Mouse (Mus musculus) limb, embryonic 10.5 days (tissue): ENCODE data around the gene Mtfr1l. TPM values are rescaled to one million over a fixed set of nuclear protein-coding genes. Genes with fewer than 3 reads are reported as not detected.
A peak's percentile ranks its signal among the peaks of the same experiment; 100 is the strongest.

ENCODE experiments used
- DNase-seq: peaks from one replicate; pipeline ENCODE4 v3.0.0-alpha.2; 2017; ENCODE audit warnings: low spot score
- H3K27ac ChIP-seq: fragments of 300-500 bp; sonication (generic); 2 replicates; pipeline ENCODE4 v1.5.1; 2016; ENCODE audit warnings: mild to moderate bottlenecking
- H3K27me3 ChIP-seq: fragments of 300-500 bp; sonication (generic); 2 replicates; pipeline ENCODE4 v1.6.1; 2016; ENCODE audit warnings: low read depth, mild to moderate bottlenecking; ENCODE audit not compliant: poor library complexity, severe bottlenecking
- H3K36me3 ChIP-seq: fragments of 300-500 bp; sonication (generic); 2 replicates; pipeline ENCODE4 v1.6.1; 2016; ENCODE audit warnings: mild to moderate bottlenecking, moderate library complexity
- H3K4me1 ChIP-seq: fragments of 300-500 bp; sonication (generic); 2 replicates; pipeline ENCODE4 v1.6.1; 2016
- H3K4me3 ChIP-seq: fragments of 300-500 bp; sonication (generic); 2 replicates; pipeline ENCODE4 v1.5.1; 2016; ENCODE audit warnings: mild to moderate bottlenecking, moderate library complexity
- H3K9me3 ChIP-seq: fragments of 300-500 bp; sonication (generic); replicated peaks from 2 replicates; pipeline ENCODE4 v1.6.1; 2016; ENCODE audit warnings: mild to moderate bottlenecking
- WGBS: fragments of 180-500 bp; shearing (Covaris S2); methylation state at CpG from one replicate; pipeline ENCODE4 v1.1.7; 2016; 5-methylcytosine and 5-hydroxymethylcytosine counted together
- polyA plus RNA-seq: library from polyadenylated mRNA; unstranded; fragments of >200 nt; fragmentation: Nextera tagmentation; extraction: Ambion mirVana; gene quantifications from 2 replicates; pipeline ENCODE4 v1.2.1, GENCODE M21; 2016

The Mtfr1l gene
- 104 and 109 TPM in 2 replicates for polyA plus RNA-seq

DNA sequence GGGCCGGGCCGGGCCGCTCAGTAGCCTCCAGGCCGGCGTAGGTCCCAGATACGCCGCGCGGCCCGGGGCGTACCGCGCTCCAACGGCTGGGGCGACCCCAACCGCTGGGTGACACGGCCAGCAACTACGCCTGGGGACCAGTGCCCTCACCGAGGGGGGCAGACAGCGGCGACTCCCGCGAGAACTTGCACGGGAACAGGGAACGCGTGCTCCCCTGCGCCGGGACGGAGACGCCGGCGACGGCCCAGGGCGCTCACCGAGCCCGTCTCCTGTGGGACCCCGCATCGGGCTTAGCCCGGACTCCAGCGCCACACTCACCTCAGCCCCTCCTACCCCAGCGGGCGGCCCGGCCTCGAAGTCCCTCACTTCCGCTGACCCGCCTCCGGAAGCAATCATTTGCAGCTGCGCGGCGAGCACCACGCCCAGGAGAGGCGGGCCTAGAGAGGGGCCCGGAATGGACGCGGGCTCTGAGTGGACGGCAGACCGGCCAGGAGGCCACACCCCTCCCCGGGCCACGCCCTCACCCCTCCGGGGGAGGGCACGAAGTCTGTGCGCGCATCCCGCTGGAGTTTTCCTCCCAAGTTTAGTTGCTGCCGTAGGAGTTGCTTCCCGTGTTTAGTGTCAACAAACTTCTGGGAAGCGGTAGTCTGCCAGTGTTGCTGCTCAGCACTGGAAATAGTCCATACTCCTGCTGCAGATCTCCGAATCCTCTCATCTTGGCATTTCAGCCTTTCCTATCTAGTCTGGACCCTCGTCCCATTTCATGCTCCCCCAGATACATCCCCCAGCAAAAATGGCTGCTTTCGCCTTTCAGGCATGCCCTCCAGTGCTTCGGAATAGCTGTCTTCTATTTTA, at the start of gene Mtfr1l:
Gene Mtfr1l (minus strand): TSS at position 456 of the 855 bp plus-strand sequence.
- Histone ChIP-seq H3K9me3 (no peaks in the 10 kb centered on the region), H3K4me3 (peak within 1 kb of the TSS; percentile 95), H3K4me1 (peaks cover 29% of the 10 kb centered on the region), H3K27ac (peak within 1 kb of the TSS; percentile 88), H3K27me3 (no peaks in the 10 kb centered on the region), H3K36me3 (peaks cover 36% of the 10 kb centered on the region)
- peak; percentile 99 for DNase-seq
- WGBS: under 1% methylated on average over 71 of the region's 71 CpGs

DNA sequence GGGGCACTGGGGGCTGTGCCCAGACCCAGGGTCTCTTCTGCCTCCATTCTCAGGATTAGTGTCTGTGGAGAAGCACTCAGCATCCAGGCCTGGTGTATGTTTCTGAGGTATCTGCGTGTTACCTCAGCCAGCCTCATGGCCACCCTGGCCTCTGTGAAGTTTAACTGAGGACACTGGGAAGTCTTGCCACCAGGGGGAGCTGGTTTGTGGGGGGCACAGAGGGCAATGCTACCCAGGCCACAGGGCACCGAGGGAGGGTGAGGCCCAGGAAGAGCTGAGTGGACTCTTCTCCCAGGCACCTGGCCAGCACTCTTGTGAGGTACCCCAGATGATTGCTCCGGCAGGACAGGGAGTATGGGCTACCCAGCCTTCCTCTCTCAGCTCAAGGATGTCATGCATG, 48.3 kb upstream of the Mtfr1l start:
- H3K9me3 ChIP-seq: no peaks in the 10 kb centered on the region
- H3K36me3 ChIP-seq: no peaks in the 10 kb centered on the region
- H3K4me1 ChIP-seq: peaks cover 29% of the 10 kb centered on the region
- H3K27ac ChIP-seq: no peak overlapping the region
- WGBS: 77% methylated on average over 3 of the region's 3 CpGs
- peaks cover 12% of the 10 kb centered on the region; the same call in 1 of the 2 replicates for H3K27me3 ChIP-seq
- H3K4me3 ChIP-seq: no peak overlapping the region
- DNase-seq: no peak

DNA sequence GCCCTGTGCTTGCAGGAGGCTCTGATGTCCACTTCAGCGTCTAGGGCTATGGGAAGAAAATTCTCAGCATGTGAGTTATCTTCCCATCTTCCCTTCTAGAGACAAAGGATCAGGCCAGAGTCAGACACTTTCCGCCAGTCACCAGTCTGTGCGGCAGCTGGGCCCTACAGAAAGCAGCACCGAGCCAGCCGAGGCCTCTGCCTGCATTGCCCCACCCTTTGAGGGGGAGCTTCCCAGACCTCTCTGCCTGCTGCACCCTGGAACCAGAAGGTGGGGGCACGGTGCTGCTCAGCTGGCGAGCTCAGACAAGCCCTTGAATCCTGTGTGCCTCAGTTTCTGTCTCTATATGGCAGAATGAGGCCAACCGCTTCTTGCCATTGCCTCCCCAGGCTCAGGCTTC, 46.2 kb upstream of the Mtfr1l start:
- DNase-seq: no peak
- Histone ChIP-seq H3K9me3 (no peaks in the 10 kb centered on the region), H3K27me3 (peaks cover 13% of the 10 kb centered on the region; the same call in 1 of the 2 replicates), H3K27ac (no peak overlapping the region), H3K4me3 (no peak overlapping the region), H3K36me3 (no peaks in the 10 kb centered on the region), H3K4me1 (peaks cover 25% of the 10 kb centered on the region)
- 67% methylated on average over 8 of the region's 8 CpGs for WGBS

DNA sequence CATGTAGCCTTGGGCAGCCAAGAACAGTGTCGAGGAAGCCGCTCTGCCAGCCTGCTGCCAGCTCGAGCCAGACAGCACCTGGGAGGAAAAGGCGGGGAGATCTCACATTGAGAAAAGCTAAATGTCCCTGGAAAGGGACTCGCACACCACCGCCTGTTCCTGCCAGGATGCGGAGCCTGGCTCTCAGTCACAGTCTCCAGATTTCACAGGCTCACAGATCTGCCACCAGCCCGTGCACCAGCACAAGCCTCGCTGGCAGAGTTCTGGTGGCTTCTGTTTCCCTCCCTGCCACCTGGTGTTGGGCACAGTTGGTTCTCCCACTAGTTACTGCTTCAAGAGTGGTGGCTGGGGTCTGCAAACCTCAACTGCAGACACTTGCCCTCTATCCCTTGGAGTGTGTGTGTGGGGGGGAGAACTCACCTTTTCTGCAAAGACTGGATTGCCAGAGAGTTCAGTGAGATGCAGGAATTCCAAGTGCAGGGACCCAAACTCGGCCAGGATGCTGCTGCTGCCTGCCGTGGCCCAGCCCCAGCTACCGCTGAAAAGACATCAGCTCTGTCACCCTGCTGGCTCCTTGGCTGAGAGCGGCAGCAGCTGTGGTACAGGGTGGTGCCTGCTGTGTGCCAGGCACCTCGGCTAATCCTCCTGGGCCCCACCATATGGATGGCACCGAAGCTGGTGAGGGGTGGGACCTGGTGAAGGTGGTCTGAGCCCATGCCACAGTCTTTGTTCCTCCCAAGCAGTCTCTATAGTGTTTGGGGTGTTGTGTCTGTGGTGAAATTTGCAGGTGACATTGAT, 45.4 kb upstream of the Mtfr1l start:
- Histone ChIP-seq H3K4me1 (peaks cover 30% of the 10 kb centered on the region), H3K4me3 (no peak overlapping the region), H3K36me3 (no peaks in the 10 kb centered on the region), H3K27ac (no peak overlapping the region), H3K27me3 (peaks cover 13% of the 10 kb centered on the region; the same call in 1 of the 2 replicates), H3K9me3 (no peaks in the 10 kb centered on the region)
- WGBS: 75% methylated on average over 15 of the region's 15 CpGs
- no peak for DNase-seq

DNA sequence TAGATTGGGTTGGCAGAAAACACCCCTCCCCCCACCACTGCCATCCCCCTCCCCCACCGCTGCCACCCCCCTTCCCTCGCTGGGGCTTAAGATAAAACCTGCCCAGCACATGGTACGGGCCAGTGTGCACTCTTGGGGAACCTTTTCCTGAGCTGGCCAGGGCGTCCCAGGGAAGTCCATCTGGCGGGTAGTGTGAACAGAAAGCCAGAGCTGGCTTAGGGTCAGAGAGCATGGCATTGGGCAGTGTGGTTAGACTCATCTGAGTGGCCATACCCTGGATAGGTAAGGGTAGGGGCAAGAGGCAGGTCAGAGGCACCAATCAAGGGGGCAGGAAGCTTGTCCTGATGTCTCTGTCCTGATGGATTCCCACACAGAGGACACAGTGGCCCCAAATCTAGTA, 44.4 kb upstream of the Mtfr1l start:
- Histone ChIP-seq H3K4me3 (peak overlapping the region; percentile 24), H3K4me1 (peaks cover 34% of the 10 kb centered on the region), H3K27me3 (peaks cover 13% of the 10 kb centered on the region; the same call in 1 of the 2 replicates), H3K9me3 (no peaks in the 10 kb centered on the region), H3K27ac (peak overlapping the region; percentile 33), H3K36me3 (no peaks in the 10 kb centered on the region)
- no peak for DNase-seq
- WGBS: 30% methylated on average over 5 of the region's 5 CpGs

DNA sequence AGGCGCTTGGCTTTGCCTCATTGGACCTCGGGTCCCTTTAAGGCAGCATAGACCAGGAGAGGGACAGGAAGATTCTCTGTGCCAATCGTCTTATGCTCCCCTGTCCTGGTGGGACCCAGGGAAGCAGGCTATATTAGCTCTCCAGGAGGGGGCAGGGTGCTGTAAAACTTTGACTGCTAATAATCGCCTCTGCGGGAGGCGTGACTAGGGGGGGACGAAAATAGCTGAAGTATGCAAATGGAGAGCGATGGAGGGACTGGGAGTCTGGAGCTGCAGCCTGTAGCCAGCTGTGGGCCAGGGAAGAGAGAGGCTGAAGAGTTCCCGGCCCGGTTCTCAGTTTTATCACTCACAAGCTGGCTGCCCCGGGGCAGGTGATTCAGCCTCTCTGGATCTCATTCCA, 44.0 kb upstream of the Mtfr1l start:
- Histone ChIP-seq H3K27ac (peak overlapping the region; percentile 33), H3K36me3 (no peaks in the 10 kb centered on the region; the same call in 1 of the 2 replicates), H3K4me1 (peaks cover 34% of the 10 kb centered on the region), H3K27me3 (peaks cover 13% of the 10 kb centered on the region; the same call in 1 of the 2 replicates), H3K9me3 (no peaks in the 10 kb centered on the region), H3K4me3 (peak overlapping the region; percentile 24)
- no peak for DNase-seq
- 6% methylated on average over 11 of the region's 11 CpGs for WGBS

DNA sequence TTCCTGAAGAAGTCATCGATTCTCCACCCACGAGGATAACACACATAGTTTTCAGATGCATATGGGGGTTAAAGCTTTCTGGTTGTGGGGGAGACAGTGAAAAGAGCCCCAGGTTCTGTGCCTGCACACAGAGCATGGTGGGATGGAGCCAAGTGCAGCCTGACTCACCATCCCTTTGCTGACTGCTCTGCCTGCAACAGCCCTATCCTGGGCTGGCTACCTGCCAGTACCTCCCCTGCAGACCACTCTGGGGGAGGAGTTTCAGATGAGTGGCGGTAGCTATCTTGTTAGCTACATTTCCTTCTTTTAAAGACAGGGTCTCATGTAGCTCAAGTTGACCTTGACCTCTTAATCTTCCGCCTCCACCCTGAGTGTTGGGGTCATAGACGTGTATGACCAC, 43.2 kb upstream of the Mtfr1l start:
- H3K4me1 ChIP-seq: peaks cover 34% of the 10 kb centered on the region
- H3K27ac ChIP-seq: 0 out of 2 replicates have a peak overlapping the region, but pooled peaks have one; percentile 33
- no peak for DNase-seq
- no peak overlapping the region for H3K4me3 ChIP-seq
- H3K36me3 ChIP-seq: no peaks in the 10 kb centered on the region; the same call in 1 of the 2 replicates
- no peaks in the 10 kb centered on the region for H3K9me3 ChIP-seq
- H3K27me3 ChIP-seq: peaks cover 13% of the 10 kb centered on the region; the same call in 1 of the 2 replicates
- 77% methylated on average over 5 of the region's 5 CpGs for WGBS

DNA sequence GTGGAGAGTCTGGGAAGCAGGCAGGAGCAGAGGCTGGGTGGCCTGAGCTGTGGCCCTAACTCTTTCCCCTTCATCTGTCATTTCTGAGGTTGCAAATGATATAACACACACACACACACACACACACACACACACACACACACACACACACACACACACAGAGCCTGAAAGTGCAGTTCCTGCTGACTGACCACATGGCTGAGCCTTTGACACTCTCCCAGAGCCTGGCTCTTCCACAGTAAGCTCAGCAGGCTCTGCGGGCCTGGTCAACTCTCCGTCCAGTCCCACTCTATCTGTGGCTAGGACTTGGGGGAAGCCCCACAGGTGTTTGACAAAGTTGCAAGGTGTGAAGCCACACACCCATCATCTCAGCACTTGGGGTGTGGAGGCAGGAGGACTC, 42.1 kb upstream of the Mtfr1l start:
- H3K4me3 ChIP-seq: no peak overlapping the region
- no peak for DNase-seq
- H3K4me1 ChIP-seq: peaks cover 34% of the 10 kb centered on the region
- no peak overlapping the region for H3K27ac ChIP-seq
- H3K27me3 ChIP-seq: peaks cover 13% of the 10 kb centered on the region; the same call in 1 of the 2 replicates
- WGBS: 56% methylated on average over 2 of the region's 2 CpGs
- no peaks in the 10 kb centered on the region; the same call in 1 of the 2 replicates for H3K36me3 ChIP-seq
- H3K9me3 ChIP-seq: no peaks in the 10 kb centered on the region

DNA sequence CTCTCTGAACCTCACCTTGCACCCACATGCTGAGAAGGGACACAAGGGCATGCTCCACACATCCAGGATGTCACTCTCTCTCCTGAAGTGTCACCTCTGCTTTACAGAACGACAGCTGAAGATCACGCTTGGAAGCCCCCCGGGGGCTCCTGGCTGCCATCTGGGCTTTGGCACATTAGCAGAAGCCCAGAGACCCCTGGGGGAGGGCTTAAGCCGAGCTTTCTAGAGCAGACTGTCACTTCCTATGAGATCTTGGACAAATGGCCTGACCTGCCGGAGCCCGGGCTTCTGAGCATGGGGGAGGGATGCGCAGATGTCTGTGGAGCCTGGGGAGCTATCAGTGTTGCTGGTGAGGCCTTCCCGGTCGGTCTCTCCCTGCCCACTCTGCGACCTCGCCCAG, 40.3 kb upstream of the Mtfr1l start:
- no peak for DNase-seq
- H3K27ac ChIP-seq: no peak overlapping the region

DNA sequence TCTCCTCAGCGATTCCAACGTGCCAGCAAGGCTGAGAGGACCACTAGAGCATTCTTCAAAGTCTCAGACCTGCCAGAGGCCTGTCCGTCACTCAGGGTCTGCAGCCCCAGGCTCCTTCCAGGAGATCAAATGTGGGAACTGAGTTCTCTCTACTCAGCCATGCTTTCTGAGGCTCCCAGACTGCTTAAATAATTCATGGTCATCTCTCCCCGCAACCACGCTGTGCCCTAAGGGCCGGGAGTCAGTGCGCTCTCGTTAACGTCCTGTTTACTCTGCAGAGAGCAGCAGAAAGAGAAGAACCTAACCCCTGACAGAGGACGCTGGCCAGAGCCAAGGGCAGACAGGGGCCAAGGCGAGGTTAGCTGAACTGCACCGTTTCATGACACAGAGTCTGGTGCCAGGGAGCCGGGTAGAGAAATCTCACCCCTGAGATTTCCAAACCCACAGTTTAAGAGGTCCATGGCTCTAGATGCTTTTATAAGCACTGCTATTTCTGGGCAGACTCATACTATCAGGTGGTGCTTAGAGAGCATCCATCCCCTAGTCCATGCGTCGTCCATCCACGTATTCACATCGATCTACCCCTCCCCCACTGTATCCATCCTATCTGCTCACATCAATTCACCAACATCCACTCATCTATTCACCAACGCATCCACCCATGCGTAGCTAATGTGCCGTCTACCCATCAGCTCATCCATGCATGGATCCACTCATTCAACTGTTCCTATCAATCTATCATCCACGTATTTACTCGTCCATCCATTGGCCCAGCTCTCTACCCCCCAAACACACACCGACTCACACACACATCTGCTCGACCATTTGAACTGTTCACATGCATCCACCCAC, 37.5 kb upstream of the Mtfr1l start:
- no peaks in the 10 kb centered on the region; the same call in 1 of the 2 replicates for H3K36me3 ChIP-seq
- H3K4me1 ChIP-seq: peaks cover 11% of the 10 kb centered on the region
- H3K27me3 ChIP-seq: peaks cover 10% of the 10 kb centered on the region; the same call in 1 of the 2 replicates
- 83% methylated on average over 24 of the region's 24 CpGs for WGBS
- DNase-seq: no peak
- H3K9me3 ChIP-seq: no peaks in the 10 kb centered on the region
- no peak overlapping the region for H3K27ac ChIP-seq
- H3K4me3 ChIP-seq: no peak overlapping the region

More for the DNA sequence above, 40.3 kb upstream of the Mtfr1l start:
- 25% methylated on average over 11 of the region's 11 CpGs for WGBS
- Histone ChIP-seq H3K4me3 (no peak overlapping the region), H3K4me1 (peaks cover 27% of the 10 kb centered on the region), H3K27me3 (peaks cover 10% of the 10 kb centered on the region; the same call in 1 of the 2 replicates), H3K36me3 (no peaks in the 10 kb centered on the region; the same call in 1 of the 2 replicates), H3K9me3 (no peaks in the 10 kb centered on the region)

DNA sequence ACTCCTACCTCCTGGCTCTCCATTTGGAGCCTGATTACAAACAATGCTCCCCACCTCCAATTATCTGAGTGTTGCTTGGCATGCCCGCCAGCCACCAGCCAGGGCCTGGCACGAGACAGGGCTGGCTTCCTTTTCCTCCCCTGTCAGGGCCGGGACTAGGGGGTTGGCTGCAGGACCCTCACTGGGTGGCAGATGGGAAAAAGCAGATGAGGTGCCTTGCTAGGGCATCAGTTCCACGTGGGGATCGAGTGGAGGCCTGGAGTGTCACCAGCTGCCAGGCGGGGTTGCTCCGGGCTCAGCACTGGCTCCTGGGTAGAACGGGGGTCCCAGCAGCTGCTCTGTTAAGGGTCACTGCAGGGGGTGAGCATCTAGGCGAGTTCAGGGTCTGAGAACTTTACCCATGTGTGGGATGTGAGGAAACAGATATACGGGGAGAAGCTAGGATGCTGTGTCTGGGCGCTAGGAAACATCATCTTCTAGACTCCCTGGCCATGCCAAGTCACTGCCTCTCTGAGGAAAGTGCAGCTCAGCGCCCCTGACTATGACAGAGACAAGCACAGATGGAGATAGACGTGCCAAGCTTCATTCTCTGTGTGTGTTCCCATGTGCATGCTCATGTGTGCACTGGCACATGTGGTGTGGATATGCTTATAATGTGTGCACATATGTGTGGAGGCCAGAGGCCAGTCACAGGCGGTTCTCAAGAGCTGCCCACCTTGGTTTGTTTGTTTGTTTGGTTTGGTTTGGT, 35.7 kb upstream of the Mtfr1l start:
- H3K36me3 ChIP-seq: no peaks in the 10 kb centered on the region; the same call in 1 of the 2 replicates

More for the DNA sequence above, 35.7 kb upstream of the Mtfr1l start:
- Histone ChIP-seq H3K9me3 (no peaks in the 10 kb centered on the region), H3K4me1 (peaks cover 14% of the 10 kb centered on the region), H3K4me3 (no peak overlapping the region), H3K27ac (no peak overlapping the region; the same call in 1 of the 2 replicates), H3K27me3 (peaks cover 16% of the 10 kb centered on the region; the same call in 1 of the 2 replicates)
- WGBS: 82% methylated on average over 14 of the region's 14 CpGs
- DNase-seq: no peak
